Mouse (Mus musculus) ovary, adult 18-20 months (tissue): Measurements from ENCODE around the gene Gm17571.

ENCODE experiments used
- DNase-seq: peaks from one replicate; pipeline ENCODE4 v3.0.0; 2022; ENCODE audit warnings: low spot score, mixed read lengths

Gene Gm17571

GRCm38 (mm10) chr9:13455231-13455630, 8.7 kb upstream of the Gm17571 start:
- no peak for DNase-seq

DNA sequence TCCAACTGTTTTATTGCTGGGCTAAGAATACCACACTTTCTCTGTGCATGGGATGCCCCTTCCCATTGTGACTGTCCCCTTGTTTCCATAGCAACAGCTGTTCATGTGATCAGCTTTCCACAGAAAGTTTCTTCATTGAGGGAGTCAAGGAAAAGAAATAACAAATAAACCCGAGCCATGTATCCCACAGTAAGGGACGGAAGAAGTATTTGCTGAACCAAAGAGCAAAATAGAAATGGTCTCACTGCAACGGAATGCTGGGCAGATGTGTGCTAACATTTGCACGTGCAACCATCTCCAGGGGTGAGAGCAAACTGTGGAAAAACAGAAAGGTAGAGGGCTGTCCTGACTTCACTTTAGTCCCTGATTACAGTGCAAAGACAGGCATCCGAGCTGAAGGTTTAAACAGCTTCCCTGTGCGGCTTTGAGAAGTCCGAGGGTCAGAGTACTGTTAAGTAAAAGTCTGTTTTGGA, 8.1 kb upstream of the Gm17571 start:
- no peak for DNase-seq

- no peak for DNase-seq
Measured at GRCm38 (mm10) chr9:13448716-13449115, 2.2 kb upstream of the Gm17571 start.

DNA sequence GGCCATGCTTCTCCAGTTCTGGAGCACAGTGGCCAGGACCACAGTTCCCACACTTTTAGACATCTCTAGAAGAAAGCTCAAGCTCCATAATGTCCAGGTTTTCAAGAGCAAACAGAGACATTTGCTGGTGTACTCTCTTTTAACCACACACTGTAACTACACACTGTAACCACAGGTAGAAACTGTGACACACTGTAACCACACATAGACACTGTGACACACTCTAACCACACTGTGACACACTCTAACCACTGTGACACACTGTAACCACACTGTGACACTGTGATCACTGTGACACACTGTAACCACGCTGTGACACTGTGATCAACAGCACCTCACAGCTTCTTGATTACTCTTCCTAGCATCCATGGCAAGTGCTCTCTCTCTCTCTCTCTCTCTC, 317 bp downstream of the Gm17571 start:
- DNase-seq: no peak

DNA sequence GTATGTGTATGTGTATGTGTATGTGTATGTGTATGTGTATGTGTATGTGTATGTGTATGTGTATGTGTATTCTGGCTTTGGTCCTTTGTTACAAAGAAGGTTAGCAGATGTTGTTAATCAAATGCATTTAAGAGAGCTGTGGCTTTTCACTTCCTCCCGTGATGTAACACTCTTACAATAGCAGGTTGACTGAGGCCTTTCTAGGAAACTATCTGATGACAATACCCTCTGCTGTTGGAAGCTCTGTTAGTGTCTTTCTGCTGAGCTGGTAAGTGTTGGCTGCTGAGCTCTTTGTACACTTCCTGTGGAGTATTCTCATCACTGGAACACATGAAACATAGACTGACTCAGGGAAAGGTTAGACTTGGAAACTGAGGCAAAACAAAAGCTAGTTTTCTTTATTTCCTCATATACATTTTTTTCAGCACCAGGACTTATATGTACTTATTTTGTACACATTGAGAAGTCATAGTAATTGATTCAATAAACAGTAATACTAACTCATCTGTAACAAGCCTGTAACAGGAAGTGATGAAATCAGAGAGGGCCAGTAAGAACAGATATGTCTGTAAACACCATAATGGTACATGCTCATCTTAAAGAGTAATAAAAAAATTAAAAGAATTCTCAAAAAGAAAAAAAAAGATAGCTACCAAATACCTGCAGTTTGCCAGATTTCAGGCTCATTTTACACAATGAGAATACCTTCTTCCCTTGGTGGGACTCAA, 2.9 kb downstream of the Gm17571 start:
- no peak for DNase-seq

DNA sequence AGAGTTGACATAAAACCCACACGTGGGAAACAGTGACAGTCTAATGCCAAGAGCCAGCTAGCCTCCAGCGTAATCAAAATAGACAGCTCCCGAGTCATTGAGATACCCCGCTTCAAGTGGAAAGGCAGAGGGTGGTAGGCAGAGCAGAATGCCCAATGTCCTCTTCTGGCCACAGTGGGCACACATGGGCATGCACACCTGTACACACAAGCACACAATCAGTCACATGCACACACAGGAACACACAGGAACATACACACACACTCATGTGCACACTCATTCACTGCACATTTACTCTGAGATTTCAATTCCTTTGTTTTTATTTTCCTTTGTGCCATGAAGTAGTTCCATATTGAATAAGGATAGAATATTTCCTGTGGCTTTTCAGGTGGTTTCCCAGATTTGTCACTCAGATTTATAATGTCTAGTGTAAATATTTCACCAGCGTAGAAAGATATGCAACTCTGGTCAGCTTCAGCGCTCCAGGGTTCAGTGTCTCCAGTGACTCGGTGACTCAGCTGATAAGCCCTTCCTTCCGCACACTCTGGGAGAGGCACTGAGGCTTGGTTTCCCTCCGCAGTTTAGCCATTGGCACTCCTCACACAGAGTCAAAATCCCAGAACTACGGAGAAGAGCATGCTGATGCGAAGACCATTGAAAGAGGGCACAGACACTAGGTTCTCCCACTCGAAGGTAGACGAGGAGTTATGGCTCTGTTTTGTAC, 4.4 kb downstream of the Gm17571 start:
- DNase-seq: no peak

DNA sequence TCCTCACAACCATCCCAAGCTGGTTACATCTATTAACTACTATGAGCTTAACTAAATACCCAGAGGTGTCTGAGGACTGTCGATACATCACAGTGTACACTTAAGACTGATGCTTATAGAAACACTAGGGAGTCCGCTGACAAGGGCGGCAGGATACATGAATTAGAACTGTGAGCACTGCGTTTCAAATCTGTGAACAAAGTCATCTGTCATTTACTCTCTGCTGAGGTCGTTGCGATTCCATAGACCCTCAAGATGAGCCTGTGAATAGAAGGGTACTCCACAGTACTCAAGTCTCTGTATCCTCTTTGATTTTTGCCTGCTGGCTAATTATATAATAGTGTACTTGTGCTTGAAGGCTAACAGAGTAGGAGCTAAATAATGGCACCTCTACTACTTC, 5.6 kb downstream of the Gm17571 start:
- DNase-seq: no peak

DNA sequence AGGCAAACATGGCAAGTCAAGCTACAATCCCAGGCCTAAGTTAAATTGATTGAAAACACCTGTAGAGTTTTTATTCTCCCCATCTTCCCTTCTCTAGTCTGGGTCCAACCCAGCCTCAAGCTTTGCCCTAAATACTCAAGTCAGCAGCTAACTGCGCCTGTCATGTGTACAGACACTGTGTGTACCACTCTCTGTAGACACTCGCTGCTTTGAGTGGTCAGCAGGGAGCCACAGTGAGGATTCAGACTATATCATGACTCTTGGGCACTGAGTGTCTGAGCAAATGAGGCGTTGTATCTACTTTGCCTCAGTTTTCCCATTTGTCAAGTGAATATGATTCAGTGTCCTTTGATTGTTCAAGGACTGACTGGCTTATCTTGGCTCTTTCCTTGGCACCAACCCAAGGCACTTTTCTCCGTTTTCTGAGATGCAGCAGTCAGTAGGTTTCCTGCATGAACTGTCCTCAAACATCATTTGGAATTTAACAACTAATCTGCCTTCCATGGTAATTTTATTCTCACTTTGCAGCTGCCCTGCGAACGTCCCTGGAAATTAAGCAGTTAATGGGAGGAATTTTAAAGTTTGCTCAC, 13.0 kb downstream of the Gm17571 start:
- DNase-seq: no peak

DNA sequence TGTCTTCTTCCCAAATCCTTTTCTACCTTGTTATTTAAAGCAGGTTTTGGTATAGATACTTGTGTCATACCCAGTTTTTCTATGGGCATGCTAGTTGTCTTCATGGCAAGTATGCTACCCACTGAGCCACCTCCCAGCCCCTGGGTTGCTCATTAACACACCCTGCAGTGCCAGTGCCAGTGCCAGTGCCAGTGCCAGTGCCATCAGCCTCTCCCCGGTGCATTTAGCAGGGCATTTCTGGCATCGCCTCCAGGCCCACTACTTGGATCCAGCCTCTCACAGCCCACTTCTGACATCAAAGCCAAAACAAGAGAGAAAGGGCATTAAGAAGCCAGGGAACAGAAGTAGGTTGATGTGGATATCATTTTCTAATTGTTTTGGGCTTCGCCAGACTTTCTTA, 14.9 kb downstream of the Gm17571 start:
- no peak for DNase-seq

- no peak for DNase-seq
Measured at GRCm38 (mm10) chr9:13430744-13431143, 15.8 kb downstream of the Gm17571 start.

DNA sequence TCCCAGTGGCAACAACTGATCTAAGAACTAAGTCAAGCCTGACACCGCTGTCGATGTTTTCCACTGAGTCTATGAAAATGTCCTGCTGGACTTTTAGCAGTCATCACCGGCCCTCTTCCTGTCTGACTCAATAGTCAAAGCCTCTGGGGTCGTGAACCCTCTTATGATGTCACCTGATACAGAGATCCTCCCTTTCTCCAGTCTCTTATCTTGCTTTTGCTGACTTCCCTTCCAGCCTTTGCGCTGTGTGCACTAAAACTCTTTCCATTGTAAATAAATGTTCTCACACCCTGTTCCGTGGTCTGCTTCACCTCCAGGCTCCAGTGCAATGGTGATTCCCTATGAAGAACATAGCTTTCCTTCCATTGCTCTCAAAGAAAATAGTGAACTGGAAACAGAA, 16.3 kb downstream of the Gm17571 start:
- DNase-seq: no peak

DNA sequence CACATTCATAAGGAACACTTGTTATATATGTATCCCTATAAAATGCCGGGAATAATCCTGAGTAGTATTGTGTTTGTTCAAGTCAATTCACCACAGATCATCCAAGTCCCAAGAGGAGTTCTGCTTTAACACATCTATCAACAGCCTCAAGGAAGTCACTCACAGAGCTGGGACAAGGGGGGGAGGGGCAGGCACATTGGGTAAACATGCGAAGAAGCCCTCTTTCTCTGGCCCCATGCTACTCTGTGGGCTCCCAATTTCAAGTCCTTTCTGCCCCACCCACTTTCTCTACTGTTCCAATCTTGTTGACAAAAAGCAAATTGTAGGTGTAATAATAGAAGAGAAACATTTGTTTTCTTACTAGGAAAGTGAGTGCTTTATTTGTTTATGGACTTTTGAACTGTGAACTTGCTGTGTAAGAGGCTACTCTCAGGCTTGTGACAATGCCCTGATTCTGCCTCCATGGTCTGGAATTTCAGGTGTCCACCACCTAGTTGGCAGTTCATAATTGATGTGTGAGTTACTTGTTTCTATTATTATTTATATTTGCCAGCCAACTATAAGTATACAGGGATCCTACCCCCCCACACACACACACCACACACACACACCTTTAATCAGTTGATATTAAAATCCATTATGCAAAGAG, 17.0 kb downstream of the Gm17571 start:
- no peak for DNase-seq

DNA sequence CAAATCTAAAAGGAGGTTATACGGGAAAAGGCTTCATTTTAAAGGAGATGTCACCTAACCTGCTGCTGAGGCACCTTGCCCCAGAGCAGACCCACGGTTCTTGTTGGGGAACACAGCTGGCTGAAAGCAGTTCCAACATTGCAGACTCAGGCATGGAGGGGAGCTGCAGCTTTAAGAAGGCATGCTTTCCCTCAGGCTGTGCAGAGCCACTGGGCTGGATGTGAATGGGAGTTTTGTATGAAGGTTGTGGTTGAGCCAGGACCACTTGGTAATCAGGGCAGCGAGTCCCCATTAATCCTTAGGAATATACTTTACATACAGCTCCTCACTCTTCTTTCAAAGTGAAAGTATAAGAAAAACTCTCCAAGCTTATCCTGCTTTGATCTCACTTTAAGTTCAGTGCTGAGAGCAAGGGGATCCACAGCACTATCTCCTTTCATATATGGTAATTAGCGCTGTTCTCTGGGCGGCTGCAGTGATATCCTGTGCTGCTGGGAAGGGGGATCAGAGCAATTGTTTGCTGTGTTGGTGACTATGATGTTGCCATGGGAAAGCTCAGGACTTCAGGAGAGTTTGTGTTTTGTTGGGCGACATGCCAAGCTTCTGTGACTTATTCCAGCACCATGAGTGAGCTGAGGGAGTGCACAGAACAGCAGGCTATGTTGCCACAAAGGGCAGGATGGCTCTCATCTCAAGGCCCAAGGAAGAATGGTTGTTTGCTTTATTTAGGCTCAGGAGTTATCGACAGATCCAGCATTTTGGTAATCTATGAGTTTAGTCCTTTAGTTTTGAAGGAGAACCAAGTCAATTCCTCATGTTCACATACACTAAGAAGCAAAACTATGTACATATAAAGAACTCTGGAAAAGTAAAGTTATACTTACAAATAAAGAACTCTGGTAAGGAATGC, 21.3 kb downstream of the Gm17571 start:
- peak; percentile 40 for DNase-seq

DNA sequence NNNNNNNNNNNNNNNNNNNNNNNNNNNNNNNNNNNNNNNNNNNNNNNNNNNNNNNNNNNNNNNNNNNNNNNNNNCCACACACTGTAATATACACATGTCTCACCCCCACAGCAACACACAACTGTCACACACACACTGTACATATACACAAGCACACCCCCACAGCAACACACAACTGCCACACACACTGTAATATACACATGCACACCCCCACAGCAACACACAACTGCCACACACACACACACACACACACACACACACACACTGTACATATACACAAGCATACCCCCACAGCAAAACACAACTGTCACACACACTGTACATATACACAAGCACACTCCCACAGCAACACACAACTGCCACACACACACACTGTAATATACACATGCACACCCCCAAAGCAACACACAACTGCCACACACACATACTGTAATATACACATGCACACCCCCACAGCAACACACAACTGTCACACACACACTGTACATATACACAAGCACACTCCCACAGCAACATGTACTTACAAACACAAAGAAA, 32.3 kb downstream of the Gm17571 start:
- no peak for DNase-seq
